Mouse (Mus musculus) liver, postnatal 0 days (tissue): ENCODE results near the gene Tmc8.

ENCODE experiments used
- CTCF ChIP-seq: sonication (generic); IDR thresholded peaks from 2 replicates; pipeline ENCODE4 v1.5.1; 2016; ENCODE audit warnings: antibody characterized with exemption, low read depth
- EP300 ChIP-seq: IDR thresholded peaks from 2 replicates; pipeline ENCODE4 v1.6.1; 2016; ENCODE audit warnings: antibody characterized with exemption, low read depth, mild to moderate bottlenecking

GRCm38 (mm10) chr11:117778851-117779433, 2.9 kb upstream of the Tmc8 start:
- TF ChIP-seq CTCF (no peak), EP300 (no peak)
